Mouse (Mus musculus): ENCODE results near the gene Dnajb3.

DNA sequence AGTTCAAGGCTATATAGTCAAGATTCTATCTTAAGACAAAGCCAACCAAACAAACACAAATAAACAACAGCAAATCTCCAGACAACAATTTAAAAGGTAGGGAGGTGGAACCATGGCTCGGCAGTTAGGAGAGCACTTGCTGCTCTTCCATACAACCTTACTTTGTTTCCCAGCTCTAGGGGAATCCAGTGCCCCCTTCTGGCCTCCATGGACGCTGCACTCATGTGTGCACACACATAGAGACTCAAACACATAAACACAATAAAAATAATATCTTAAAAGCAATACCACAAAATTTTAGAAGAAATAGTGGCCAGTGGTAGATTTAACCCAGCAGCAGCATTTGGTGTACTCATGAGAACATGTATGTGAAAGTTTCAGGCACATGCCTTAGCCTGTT is 11.6 kb upstream of the Dnajb3 start:
- TF ChIP-seq GATA1 (IDR thresholded peaks at IDR 0.05; ENCODE audit: borderline replicate concordance, low read length) (no peak), CTCF (IDR thresholded peaks at IDR 0.05; ENCODE audit: low read depth, low read length) (0 out of 2 replicates have a peak, but pooled peaks have one; percentile 13)

Data from G1E (cell line).